Mouse (Mus musculus): Measurements from ENCODE around the gene Lrfn3.

Lrfn3 gene

GRCm38 (mm10) chr7:30314721-30315155 lies 47.8 kb downstream of the Lrfn3 start, which contains the start of gene Syne4:
Gene Syne4 (plus strand): TSS chr7:30314807.
- DNase-seq (ENCODE audit: low read depth) = no peak

- DNase-seq (ENCODE audit: low read depth) = no peak
These were observed 48.8 kb downstream of the Lrfn3 start for GRCm38 (mm10) chr7:30313666-30314320.

- DNase-seq (ENCODE audit: low read depth) = no peak
These were observed 52.4 kb downstream of the Lrfn3 start for GRCm38 (mm10) chr7:30310136-30310535.

- no peak for DNase-seq (ENCODE audit: low read depth)
These were observed 53.0 kb downstream of the Lrfn3 start for GRCm38 (mm10) chr7:30309395-30310129.

- DNase-seq (ENCODE audit: low read depth) = peak; percentile 98
These were observed 54.2 kb downstream of the Lrfn3 start, which contains the start of gene Alkbh6 for GRCm38 (mm10) chr7:30308076-30309005. Gene Alkbh6 (plus strand): TSS chr7:30308717.

- peak; percentile 75 for DNase-seq (ENCODE audit: low read depth)
These were observed 56.3 kb downstream of the Lrfn3 start for GRCm38 (mm10) chr7:30306083-30306779.

Measured in induced T-regulatory cell, adult 2 months (primary cell).